In the genomic region with DNA sequence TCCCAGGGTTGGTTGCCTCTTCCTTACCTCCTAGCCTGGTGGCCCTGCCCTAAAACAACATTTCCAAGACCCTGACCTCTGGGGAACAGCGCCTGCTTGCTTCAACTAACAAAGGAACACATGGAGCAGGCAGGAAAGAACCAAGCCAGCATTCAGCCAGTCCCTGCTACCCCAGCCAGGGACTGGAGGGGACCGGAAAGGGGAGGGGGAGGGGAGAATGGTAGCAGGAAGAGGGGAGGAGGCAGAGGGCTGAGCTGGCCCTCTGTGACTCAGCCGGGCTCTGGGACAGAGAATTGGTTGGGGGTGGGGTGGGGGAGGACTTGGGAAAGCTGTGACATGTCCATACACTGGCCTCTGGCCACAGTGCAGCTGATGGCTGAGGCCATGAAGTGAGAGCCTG, we compare ENCODE assay signal across 8 mouse cellular contexts. TPM values are rescaled to one million over a fixed set of nuclear protein-coding genes. Genes with fewer than 3 reads are reported as not detected.
DNase-seq lines count a peak whose midpoint lies in the region; ATAC-seq and TF ChIP-seq lines count a peak whose summit lies in the region.

No protein-coding gene starts in this region.

- TF ChIP-seq POLR2A in heart, adult 2 months (IDR thresholded peaks at IDR 0.05; ENCODE audit: insufficient read depth, low read depth, low read length) = peak; percentile 40; the same call in 1 of the 2 replicates

- H3K4me1 ChIP-seq in heart, adult 2 months (ENCODE audit: control insufficient read depth, insufficient read depth, low read length) = peaks cover 30% of the 10 kb centered on the region
- peaks cover 26% of the 10 kb centered on the region for H3K4me1 ChIP-seq in intestine, embryonic 16.5 days (ENCODE audit: control insufficient read depth, insufficient read depth, low read length)
- H3K4me1 ChIP-seq in lung, embryonic 14.5 days (ENCODE audit: insufficient read depth) = peaks cover 18% of the 10 kb centered on the region

- H3K27me3 ChIP-seq in heart, adult 2 months (ENCODE audit: control insufficient read depth, insufficient read depth, low read length) = no peaks in the 10 kb centered on the region
- no peaks in the 10 kb centered on the region for H3K27me3 ChIP-seq in intestine, embryonic 16.5 days (replicated peaks; ENCODE audit: control insufficient read depth, insufficient read depth, low read length)
- no peaks in the 10 kb centered on the region for H3K27me3 ChIP-seq in lung, embryonic 14.5 days (ENCODE audit: insufficient read depth, low read length)

- H3K36me3 ChIP-seq in heart, adult 2 months (ENCODE audit: control insufficient read depth, insufficient read depth, low read length) = no peaks in the 10 kb centered on the region; the same call in 1 of the 2 replicates
- H3K36me3 ChIP-seq in intestine, embryonic 16.5 days (ENCODE audit: control insufficient read depth, insufficient read depth, low read length) = no peaks in the 10 kb centered on the region; the same call in 1 of the 2 replicates
- H3K36me3 ChIP-seq in lung, embryonic 14.5 days (ENCODE audit: insufficient read depth) = peaks cover 20% of the 10 kb centered on the region; the same call in 1 of the 2 replicates

- peak; percentile 83 for ATAC-seq in intestine, embryonic 16.5 days
- ATAC-seq in lung, embryonic 14.5 days (ENCODE audit: insufficient read depth) = peak; percentile 88

- WGBS in heart, adult 2 months = 32% methylated on average over 3 of the region's 3 CpGs
- 15% methylated on average over 3 of the region's 3 CpGs for WGBS in intestine, embryonic 16.5 days
- 2% methylated on average over 3 of the region's 3 CpGs for WGBS in lung, embryonic 14.5 days

- H3K9ac ChIP-seq in heart, adult 2 months (ENCODE audit: low read depth, low read length) = no peak overlapping the region
- peak overlapping the region; percentile 18; the same call in 1 of the 2 replicates for H3K9ac ChIP-seq in intestine, embryonic 16.5 days (ENCODE audit: low read depth, low read length)
- peak overlapping the region; percentile 4; the same call in 1 of the 2 replicates for H3K9ac ChIP-seq in lung, embryonic 14.5 days

- 0 out of 2 replicates have a peak, but pooled peaks have one; percentile 15 for TF ChIP-seq EP300 in heart, adult 2 months (IDR thresholded peaks at IDR 0.05; ENCODE audit: insufficient read depth, low read depth, low read length)

- no peak overlapping the region for H3K4me2 ChIP-seq in intestine, embryonic 16.5 days (ENCODE audit: low read depth, low read length)
- H3K4me2 ChIP-seq in lung, embryonic 14.5 days = peak overlapping the region; percentile 40

- peak overlapping the region; percentile 52 for H3K27ac ChIP-seq in heart, adult 2 months
- H3K27ac ChIP-seq in intestine, embryonic 16.5 days (ENCODE audit: low read length) = peak overlapping the region; percentile 68
- H3K27ac ChIP-seq in lung, embryonic 14.5 days (ENCODE audit: low read depth) = peak overlapping the region; percentile 95

- no peaks in the 10 kb centered on the region; the same call in 1 of the 2 replicates for H3K79me2 ChIP-seq in heart, adult 2 months (replicated peaks; ENCODE audit: control insufficient read depth, insufficient read depth, low read length)

- DNase-seq in right cerebral cortex, postnatal 10 days (ENCODE audit: low spot score in 2 of 2) = peak; percentile 75 to 79
- DNase-seq in right cerebral cortex, adult 2 months (ENCODE audit: low spot score in 2 of 2) = no peak
- peak; percentile 86 for DNase-seq in embryo, embryonic 10.5 days (ENCODE audit: low spot score)
- peak; percentile 69 to 84 for DNase-seq in heart, adult 2 months
- peak; percentile 87 for DNase-seq in lung, embryonic 14.5 days
- peak; percentile 29 for DNase-seq in retina, embryonic 14.5 days (ENCODE audit: low spot score)
- DNase-seq in cerebellum, adult 11 months = no peak

- intact Hi-C loops in heart, adult 2 months (cut with DNase I) = loop anchor here (2.0 to 5.0 kb wide), 2 partner anchors 33 to 48 kb away; no protein-coding TSS in a partner anchor

- peak; percentile 15; the same call in 1 of the 2 replicates for TF ChIP-seq CTCF in heart, adult 2 months (IDR thresholded peaks at IDR 0.05)
- no peak for TF ChIP-seq CTCF in lung, embryonic 14.5 days (IDR thresholded peaks at IDR 0.05; ENCODE audit: low read depth)

- no peaks in the 10 kb centered on the region for H3K9me3 ChIP-seq in intestine, embryonic 16.5 days (ENCODE audit: control insufficient read depth, low read length)
- H3K9me3 ChIP-seq in lung, embryonic 14.5 days (ENCODE audit: low read depth, low read length) = no peaks in the 10 kb centered on the region

- H3K4me3 ChIP-seq in heart, adult 2 months = no peak overlapping the region
- no peak overlapping the region for H3K4me3 ChIP-seq in intestine, embryonic 16.5 days (ENCODE audit: low read length)
- no peak overlapping the region for H3K4me3 ChIP-seq in lung, embryonic 14.5 days (ENCODE audit: low read depth, low read length)

RNA-seq across cellular contexts. Expression of a gene that starts 12.3 kb away (rescaled TPM):
- 1 to 10 TPM; 7.0 to 8.0 TPM for total RNA-seq in heart, adult 2 months (2021)
- 6.2 and 9.8 TPM in 2 replicates for polyA plus RNA-seq in heart, adult 2 months (2012; rRNA removed)
- polyA plus RNA-seq in intestine, embryonic 16.5 days (2015; fragmentation: Nextera tagmentation; extraction: Ambion mirVana) = 3.8 and 4.3 TPM in 2 replicates
- polyA plus RNA-seq in lung, embryonic 14.5 days (2014; fragmentation: Nextera tagmentation; extraction: Ambion mirVana) = 5.8 and 6.6 TPM in 2 replicates

RNA-seq across cellular contexts. Expression of a gene that starts 20.1 kb away (rescaled TPM):
- not detected for total RNA-seq in heart, adult 2 months (2021)
- polyA plus RNA-seq in heart, adult 2 months (2012; rRNA removed) = not detected in 2 replicates
- polyA plus RNA-seq in intestine, embryonic 16.5 days (2015; fragmentation: Nextera tagmentation; extraction: Ambion mirVana) = not detected in 2 replicates
- not detected in 2 replicates for polyA plus RNA-seq in lung, embryonic 14.5 days (2014; fragmentation: Nextera tagmentation; extraction: Ambion mirVana)

RNA-seq across cellular contexts. Expression of a gene that starts 41.3 kb away (rescaled TPM):
- 10 to 100 TPM; 21.0 to 24.6 TPM for total RNA-seq in heart, adult 2 months (2021)
- polyA plus RNA-seq in heart, adult 2 months (2012; rRNA removed) = 32.5 and 44.8 TPM in 2 replicates
- 204 and 233 TPM in 2 replicates for polyA plus RNA-seq in intestine, embryonic 16.5 days (2015; fragmentation: Nextera tagmentation; extraction: Ambion mirVana)
- polyA plus RNA-seq in lung, embryonic 14.5 days (2014; fragmentation: Nextera tagmentation; extraction: Ambion mirVana) = 324 and 338 TPM in 2 replicates

Comparison
In these comparisons a context has a peak if more than half of its experiments do, and no peak if none do; other contexts are left out.
1. DNase-seq: peak in right cerebral cortex, postnatal 10 days (2 of 2), embryo, embryonic 10.5 days (single experiment), heart, adult 2 months (2 of 2), lung, embryonic 14.5 days (single experiment) and retina, embryonic 14.5 days (single experiment); none in right cerebral cortex, adult 2 months (0 of 2) and cerebellum, adult 11 months (single experiment).
2. Peak in every context shown above with its lines, with median percentiles within 50 percentile points of each other: H3K27ac ChIP-seq.